Mouse (Mus musculus) lung, adult 2 months (tissue): ENCODE measurements around the gene Sh3bp1.

Experiments
- CTCF ChIP-seq: fragments of 200-500 bp; IDR thresholded peaks from 2 replicates; pipeline ENCODE4 v1.5.1; 2011; ENCODE audit warnings: mild to moderate bottlenecking, low read length, control low read depth; ENCODE audit not compliant: insufficient read depth
- POLR2A ChIP-seq: fragments of 200-500 bp; IDR thresholded peaks from 2 replicates; pipeline ENCODE4 v1.6.1; 2011; ENCODE audit warnings: low read depth, mild to moderate bottlenecking, control low read depth, low read length, borderline replicate concordance; ENCODE audit errors: extremely low read depth

- TF ChIP-seq CTCF (no peak), POLR2A (no peak)
Observed at GRCm38 (mm10) chr15:78868398-78868797, 31.2 kb upstream of the Sh3bp1 start.
